Mouse (Mus musculus) forebrain, embryonic 13.5 days (tissue): ENCODE results near the gene Hexim2. TPM values are rescaled to one million over a fixed set of nuclear protein-coding genes. Genes with fewer than 3 reads are reported as not detected.

Experiments
- ATAC-seq: fragments of 200-750 bp; cut with Nextera tagmentation; 2 replicates; pipeline ENCODE4 v1.8.0; 2017
- H3K27ac ChIP-seq: fragments of 300-500 bp; sonication (generic); 2 replicates; pipeline ENCODE4 v1.5.1; 2015; ENCODE audit warnings: inconsistent platforms, mild to moderate bottlenecking, moderate library complexity
- H3K27me3 ChIP-seq: fragments of 300-500 bp; sonication (generic); 2 replicates; pipeline ENCODE4 v1.6.1; 2015; ENCODE audit warnings: mild to moderate bottlenecking, inconsistent platforms
- H3K36me3 ChIP-seq: fragments of 300-500 bp; sonication (generic); 2 replicates; pipeline ENCODE4 v1.6.1; 2015; ENCODE audit warnings: mild to moderate bottlenecking, inconsistent platforms; ENCODE audit not compliant: poor library complexity, severe bottlenecking
- H3K4me1 ChIP-seq: fragments of 300-500 bp; sonication (generic); 2 replicates; pipeline ENCODE4 v1.6.1; 2015; ENCODE audit warnings: inconsistent platforms
- H3K4me2 ChIP-seq: fragments of 300-500 bp; sonication (generic); 2 replicates; pipeline ENCODE4 v1.6.1; 2015; ENCODE audit warnings: inconsistent platforms, mild to moderate bottlenecking, moderate library complexity
- H3K4me3 ChIP-seq: fragments of 300-500 bp; sonication (generic); 2 replicates; pipeline ENCODE4 v1.5.1; 2015; ENCODE audit warnings: mild to moderate bottlenecking, inconsistent platforms
- H3K9ac ChIP-seq: fragments of 300-500 bp; sonication (generic); 2 replicates; pipeline ENCODE4 v1.6.1; 2015; ENCODE audit warnings: mild to moderate bottlenecking, inconsistent platforms
- H3K9me3 ChIP-seq: fragments of 300-500 bp; sonication (generic); replicated peaks from 2 replicates; pipeline ENCODE4 v1.6.1; 2016; ENCODE audit warnings: inconsistent platforms
- WGBS: fragments of 180-500 bp; shearing (Covaris S2); methylation state at CpG from one replicate; pipeline ENCODE4 v1.1.7; 2015; 5-methylcytosine and 5-hydroxymethylcytosine counted together
- polyA plus RNA-seq: library from polyadenylated mRNA; unstranded; fragments of >200 nt; fragmentation: Nextera tagmentation; extraction: Ambion mirVana; gene quantifications from 2 replicates; pipeline ENCODE4 v1.2.1, GENCODE M21; 2015

Gene Hexim2
- polyA plus RNA-seq, 1 experiment from 2014 or later = 13.4 TPM

DNA sequence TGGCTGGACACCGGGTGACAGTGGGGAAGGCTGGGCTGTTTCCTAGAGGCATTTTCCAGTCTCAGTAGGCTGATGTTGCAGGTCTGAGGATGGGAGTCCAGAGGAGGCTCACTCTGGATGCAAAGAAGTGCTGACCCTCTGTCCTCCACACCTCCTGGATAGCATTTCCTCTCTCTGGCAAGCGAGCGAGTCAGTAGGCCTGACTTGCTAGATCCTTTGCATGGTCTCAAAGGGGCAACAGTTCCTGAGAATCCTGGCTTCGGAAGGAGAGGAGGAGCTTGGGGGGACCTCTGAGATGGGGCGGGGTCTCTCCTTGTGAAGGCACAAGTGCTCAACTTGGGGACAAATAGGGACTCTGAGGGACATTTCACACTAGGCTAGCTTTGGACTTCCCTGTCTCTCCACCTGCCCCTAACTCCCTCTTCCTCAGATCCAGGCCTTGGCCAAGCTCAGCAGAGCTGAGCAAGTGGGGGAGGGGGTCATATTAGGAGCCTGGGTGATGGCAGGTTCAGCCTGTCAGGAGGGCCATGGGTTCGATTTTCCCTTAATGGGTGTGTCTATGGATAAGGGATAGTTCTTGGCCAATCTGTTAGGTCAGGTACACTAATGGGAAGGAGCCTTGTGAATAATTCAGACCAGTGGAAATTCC is 40.3 kb downstream of the Hexim2 start:
- Histone ChIP-seq H3K9ac (no peak overlapping the region), H3K9me3 (no peaks in the 10 kb centered on the region), H3K4me3 (no peak overlapping the region), H3K4me1 (peaks cover 13% of the 10 kb centered on the region), H3K27me3 (peaks cover 55% of the 10 kb centered on the region), H3K36me3 (no peaks in the 10 kb centered on the region), H3K4me2 (no peak overlapping the region), H3K27ac (no peak overlapping the region)
- 62% methylated on average over 6 of the region's 6 CpGs for WGBS
- no peak for ATAC-seq

DNA sequence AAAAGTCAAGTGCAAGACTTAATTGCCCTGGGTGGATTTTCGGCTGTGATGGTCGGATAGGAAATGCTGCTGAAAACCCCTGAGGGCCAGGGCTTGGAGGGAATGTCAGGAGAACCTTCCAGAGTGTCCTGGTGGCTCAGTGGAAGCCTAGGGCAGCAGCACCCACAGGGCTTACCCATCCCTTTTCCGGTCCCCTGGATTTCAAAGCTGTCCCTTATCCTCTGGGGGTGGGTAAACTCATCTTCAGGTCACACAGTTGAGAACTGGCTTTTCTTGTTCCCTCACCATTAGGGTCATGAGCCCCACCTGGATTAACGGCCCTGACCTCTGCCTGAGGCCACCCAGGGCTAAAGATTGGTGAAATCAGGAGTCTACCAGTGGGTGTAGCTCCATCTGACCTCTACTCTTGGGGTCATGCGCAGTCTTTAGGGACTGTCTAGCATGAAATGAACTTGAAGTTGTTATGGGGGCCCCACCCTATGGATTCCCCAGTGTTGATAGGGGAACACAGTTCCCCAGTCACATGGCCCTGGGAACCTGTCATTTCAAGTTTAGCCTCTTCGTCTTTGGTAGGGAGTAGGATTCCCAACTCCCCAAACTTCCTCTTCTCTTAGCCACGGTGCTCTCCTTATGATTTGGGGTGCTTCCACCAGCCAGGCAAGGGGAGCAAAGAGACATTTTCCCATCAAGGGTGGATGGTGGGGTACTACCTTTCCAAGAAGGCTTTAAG is 41.0 kb downstream of the Hexim2 start:
- Histone ChIP-seq H3K4me3 (no peak overlapping the region), H3K27ac (no peak overlapping the region), H3K4me1 (peaks cover 13% of the 10 kb centered on the region), H3K36me3 (no peaks in the 10 kb centered on the region), H3K27me3 (peaks cover 52% of the 10 kb centered on the region), H3K4me2 (no peak overlapping the region), H3K9ac (no peak overlapping the region), H3K9me3 (no peaks in the 10 kb centered on the region)
- WGBS = 83% methylated on average over 7 of the region's 7 CpGs
- no peak for ATAC-seq

DNA sequence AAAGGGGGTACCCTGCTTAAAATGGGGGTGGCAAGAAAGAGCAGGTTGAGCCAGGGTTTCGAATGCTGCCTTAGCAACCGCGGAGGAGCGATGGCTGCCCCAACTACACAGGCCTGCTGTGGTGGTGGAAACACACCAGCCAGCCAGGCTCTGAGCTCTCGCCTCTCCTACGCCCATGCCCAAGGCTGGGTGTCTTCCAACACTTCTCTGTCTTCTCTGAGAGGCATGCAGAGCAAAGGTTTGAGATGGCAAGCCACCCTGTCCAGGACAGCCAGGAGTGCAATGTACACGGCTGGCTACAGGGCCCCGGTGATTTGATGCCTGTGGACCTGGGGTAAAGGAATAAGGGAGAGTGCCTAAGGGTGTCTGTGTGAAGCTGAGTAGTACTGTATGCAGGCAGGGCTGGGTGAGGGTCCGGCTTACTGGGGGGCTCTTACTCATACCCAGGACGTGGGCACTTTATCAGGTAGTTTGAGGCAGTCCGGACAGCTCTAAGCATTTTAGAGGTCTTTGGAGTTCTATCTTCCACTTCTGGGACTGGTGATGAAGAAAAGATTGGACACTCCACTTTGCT is 41.6 kb downstream of the Hexim2 start:
- 93% methylated on average over 11 of the region's 11 CpGs for WGBS
- H3K36me3 ChIP-seq = no peaks in the 10 kb centered on the region
- no peak overlapping the region for H3K4me2 ChIP-seq
- H3K9ac ChIP-seq = no peak overlapping the region
- H3K27ac ChIP-seq = no peak overlapping the region
- no peak for ATAC-seq
- H3K4me3 ChIP-seq = no peak overlapping the region
- no peaks in the 10 kb centered on the region for H3K9me3 ChIP-seq
- H3K4me1 ChIP-seq = peaks cover 13% of the 10 kb centered on the region
- H3K27me3 ChIP-seq = peaks cover 50% of the 10 kb centered on the region

DNA sequence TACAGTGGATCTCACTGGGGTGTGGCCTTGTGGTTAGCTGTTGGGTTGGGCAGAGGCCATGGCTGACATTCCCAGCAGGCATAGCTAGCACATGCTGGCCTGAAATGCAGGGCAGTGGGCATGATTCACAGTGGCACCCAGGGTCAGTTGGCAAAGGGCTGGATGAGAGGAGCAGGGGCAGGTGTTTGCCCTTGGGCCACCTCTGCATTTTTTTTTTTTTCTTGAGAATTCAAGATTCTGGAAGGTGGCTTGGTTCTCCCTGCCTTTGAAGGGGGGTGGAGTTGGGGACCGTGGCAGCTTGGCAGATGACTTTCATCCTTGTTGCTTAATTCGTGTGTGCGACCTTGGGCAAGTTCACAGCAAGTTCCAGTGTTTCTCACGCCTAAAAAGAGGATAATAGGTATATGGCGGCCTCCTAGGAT is 42.2 kb downstream of the Hexim2 start:
- H3K9me3 ChIP-seq = no peaks in the 10 kb centered on the region
- no peak overlapping the region for H3K27ac ChIP-seq
- ATAC-seq = no peak
- peaks cover 13% of the 10 kb centered on the region for H3K4me1 ChIP-seq
- no peaks in the 10 kb centered on the region for H3K36me3 ChIP-seq
- 83% methylated on average over 5 of the region's 5 CpGs for WGBS
- no peak overlapping the region for H3K4me3 ChIP-seq
- no peak overlapping the region for H3K4me2 ChIP-seq
- no peak overlapping the region for H3K9ac ChIP-seq
- H3K27me3 ChIP-seq = peaks cover 48% of the 10 kb centered on the region

DNA sequence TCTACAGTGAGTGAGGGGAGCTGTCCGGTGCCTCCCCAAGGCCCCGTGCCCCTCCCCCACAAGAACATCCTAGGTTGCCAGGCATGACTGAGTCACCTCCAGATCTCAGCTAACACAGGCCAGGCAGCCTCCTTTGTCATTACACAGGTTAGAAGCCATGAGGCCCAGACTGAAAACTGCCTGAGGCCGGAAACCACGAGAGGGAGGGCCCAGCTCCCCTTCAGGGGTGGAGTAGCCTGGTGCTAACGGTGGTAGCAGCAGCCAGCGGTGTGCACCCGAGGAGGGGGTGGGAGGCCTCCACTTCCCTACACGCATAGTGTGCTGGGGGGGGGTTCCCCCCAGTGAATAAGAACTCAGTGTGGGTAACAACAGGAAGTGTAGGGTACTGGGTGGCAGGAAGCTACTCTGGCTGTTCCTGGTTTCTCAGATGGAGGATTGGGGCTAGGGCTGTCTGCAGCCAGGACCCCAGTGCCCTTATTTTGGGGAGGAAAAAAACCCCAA is 42.7 kb downstream of the Hexim2 start:
- no peak for ATAC-seq
- no peak overlapping the region for H3K4me2 ChIP-seq
- WGBS = 50% methylated on average over 8 of the region's 8 CpGs
- H3K27me3 ChIP-seq = peaks cover 42% of the 10 kb centered on the region
- no peaks in the 10 kb centered on the region for H3K36me3 ChIP-seq
- H3K9me3 ChIP-seq = no peaks in the 10 kb centered on the region
- H3K9ac ChIP-seq = no peak overlapping the region
- H3K4me3 ChIP-seq = no peak overlapping the region
- H3K4me1 ChIP-seq = peaks cover 13% of the 10 kb centered on the region
- H3K27ac ChIP-seq = no peak overlapping the region

DNA sequence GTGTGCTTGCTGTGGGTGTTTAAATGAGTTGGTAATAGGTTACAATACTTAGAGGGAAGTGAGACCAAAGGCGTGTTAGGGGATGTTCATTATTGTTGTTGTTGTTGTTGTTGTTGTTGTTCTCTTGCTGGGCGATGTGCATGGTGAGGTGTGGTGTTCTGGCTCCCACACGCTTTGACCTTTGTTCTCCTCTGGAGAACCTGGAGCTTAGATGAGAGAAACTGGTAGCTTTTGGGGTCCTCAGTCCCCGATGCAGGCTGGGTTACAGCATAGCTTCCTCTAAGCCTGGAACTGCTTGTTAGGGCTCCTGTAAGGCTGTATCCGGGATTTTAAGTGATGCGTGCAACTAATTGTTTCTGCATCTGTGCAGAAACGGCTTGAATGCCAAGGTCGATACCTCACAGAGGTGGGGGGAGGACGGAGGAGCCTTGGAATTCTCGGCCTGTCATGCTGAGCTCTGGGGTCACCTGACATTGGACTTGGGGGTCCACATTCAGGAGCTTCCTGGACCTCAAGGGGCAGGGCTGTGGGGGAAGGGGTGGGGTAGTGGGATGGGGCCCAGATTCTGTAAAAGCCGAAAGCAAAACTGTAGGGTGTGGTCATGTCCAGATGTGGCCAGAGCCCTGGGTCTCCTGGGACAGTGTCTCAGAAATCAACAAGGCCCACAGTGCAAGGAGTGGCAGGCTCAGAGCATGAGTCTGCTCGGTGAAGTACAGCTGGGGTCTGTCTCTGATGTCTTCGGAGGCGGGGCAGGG is 43.6 kb downstream of the Hexim2 start:
- WGBS = 78% methylated on average over 14 of the region's 14 CpGs

DNA sequence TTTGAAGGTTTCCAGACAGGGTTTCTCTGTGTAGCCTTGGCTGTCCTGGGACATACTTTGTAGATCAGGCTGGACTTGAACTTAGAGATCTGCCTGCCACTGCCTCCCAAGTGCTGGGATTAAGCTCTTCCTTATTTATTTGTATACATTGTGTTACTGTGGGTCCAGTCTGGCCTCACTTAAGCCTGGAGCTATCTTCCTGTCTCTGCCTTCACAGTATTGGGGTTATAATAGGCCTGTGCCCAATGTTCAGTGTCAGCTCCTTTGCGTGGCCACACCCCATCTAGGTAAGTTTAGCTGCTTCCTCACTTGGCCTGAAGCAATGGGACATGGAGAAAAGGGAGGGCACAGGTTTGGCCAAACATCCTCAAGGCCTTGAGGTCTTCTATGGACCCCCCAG is 44.3 kb downstream of the Hexim2 start:
- H3K36me3 ChIP-seq = no peaks in the 10 kb centered on the region
- ATAC-seq = no peak
- H3K4me1 ChIP-seq = no peaks in the 10 kb centered on the region
- WGBS = 85% methylated on average over 1 of the region's 1 CpGs
- peaks cover 27% of the 10 kb centered on the region for H3K27me3 ChIP-seq
- H3K4me2 ChIP-seq = no peak overlapping the region
- no peaks in the 10 kb centered on the region for H3K9me3 ChIP-seq
- no peak overlapping the region for H3K9ac ChIP-seq
- no peak overlapping the region for H3K27ac ChIP-seq
- H3K4me3 ChIP-seq = no peak overlapping the region

More for the DNA sequence above, 43.6 kb downstream of the Hexim2 start:
- Histone ChIP-seq H3K4me2 (no peak overlapping the region), H3K36me3 (no peaks in the 10 kb centered on the region), H3K4me3 (no peak overlapping the region), H3K4me1 (peaks cover 6% of the 10 kb centered on the region; the same call in 1 of the 2 replicates), H3K27ac (no peak overlapping the region), H3K27me3 (peaks cover 33% of the 10 kb centered on the region), H3K9ac (no peak overlapping the region), H3K9me3 (no peaks in the 10 kb centered on the region)
- no peak for ATAC-seq

DNA sequence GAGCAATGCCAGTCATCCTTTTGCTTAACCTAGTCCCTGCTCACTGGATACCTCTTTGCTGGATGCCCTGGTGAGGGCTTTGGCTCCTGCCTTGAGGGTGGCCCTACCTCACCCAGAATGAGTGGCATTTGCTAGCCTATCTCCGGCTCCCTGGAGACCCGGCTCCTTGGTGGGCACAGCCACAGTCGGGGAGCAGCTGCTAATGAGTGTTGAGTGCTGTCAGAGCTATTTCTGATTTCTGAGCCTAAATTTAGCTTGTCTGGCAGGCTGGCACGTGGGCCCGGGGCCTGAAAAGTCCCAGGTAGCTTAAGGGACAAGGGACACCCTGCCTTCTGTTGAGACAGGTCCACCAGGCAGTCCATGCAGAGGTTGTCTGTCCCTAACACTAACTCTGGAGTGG is 45.0 kb downstream of the Hexim2 start:
- Histone ChIP-seq H3K27me3 (peaks cover 20% of the 10 kb centered on the region), H3K4me3 (no peak overlapping the region), H3K36me3 (no peaks in the 10 kb centered on the region), H3K27ac (no peak overlapping the region), H3K9ac (no peak overlapping the region), H3K4me2 (no peak overlapping the region), H3K4me1 (no peaks in the 10 kb centered on the region), H3K9me3 (no peaks in the 10 kb centered on the region)
- ATAC-seq = no peak
- 75% methylated on average over 5 of the region's 5 CpGs for WGBS

DNA sequence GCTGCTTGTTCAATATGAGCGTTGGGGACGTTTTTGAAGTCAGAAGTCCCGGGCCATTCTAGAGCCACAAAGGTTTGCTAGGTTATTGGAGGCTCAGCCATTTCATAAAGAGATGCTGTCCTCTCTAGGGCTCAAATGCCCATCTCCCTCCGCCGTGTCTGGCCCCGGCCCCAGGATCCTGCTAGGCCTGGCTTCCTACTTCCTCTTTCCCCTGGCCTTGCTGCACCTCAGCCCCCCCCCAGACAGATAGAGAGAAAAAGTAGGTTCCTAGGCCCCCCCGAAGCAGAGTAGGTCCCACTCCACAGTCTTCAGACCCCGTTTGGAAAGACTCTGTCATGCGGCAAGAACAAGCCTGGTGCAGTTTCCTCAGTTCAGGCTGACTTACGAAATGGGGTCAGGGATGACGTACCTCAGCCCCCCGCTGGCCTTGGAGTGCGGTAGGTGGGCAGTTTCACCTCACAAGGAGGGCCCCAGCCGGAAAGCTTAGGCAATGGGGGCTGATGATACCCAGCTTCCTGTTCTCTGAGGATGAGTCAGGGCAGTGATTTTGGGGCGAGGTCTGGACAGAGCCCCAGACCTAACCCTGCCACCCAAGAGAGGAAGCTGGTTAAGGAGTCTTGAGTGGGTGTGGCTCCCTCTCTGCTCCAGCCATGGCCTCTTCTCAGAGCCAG is 45.7 kb downstream of the Hexim2 start:
- H3K9ac ChIP-seq = no peak overlapping the region
- WGBS = 80% methylated on average over 15 of the region's 15 CpGs
- H3K4me1 ChIP-seq = no peaks in the 10 kb centered on the region
- no peak overlapping the region for H3K4me2 ChIP-seq
- no peak for ATAC-seq
- no peaks in the 10 kb centered on the region for H3K36me3 ChIP-seq
- H3K9me3 ChIP-seq = no peaks in the 10 kb centered on the region
- no peak overlapping the region for H3K27ac ChIP-seq
- no peak overlapping the region for H3K4me3 ChIP-seq
- peaks cover 15% of the 10 kb centered on the region for H3K27me3 ChIP-seq

DNA sequence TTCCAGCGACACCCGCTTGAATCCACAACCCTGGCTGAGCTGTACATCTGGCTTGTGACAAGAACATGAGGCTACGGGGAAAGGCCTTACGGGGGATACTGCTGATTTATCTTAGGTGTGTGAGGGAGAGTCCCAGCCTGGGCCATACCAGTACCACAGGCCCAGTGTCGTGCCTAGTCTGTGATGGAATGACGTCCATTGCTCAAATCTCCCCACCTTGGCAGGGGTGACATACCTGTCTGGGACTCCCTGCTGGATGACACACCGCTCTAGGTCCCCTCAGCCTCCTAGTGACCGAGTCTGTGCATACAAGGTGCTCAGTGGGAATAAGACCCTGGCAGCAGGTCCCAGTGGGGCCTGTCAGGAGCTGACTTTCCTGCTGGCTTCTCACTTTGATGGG is 46.5 kb downstream of the Hexim2 start:
- Histone ChIP-seq H3K4me2 (no peak overlapping the region), H3K36me3 (no peaks in the 10 kb centered on the region), H3K9ac (no peak overlapping the region), H3K27me3 (peaks cover 9% of the 10 kb centered on the region), H3K9me3 (no peaks in the 10 kb centered on the region), H3K27ac (no peak overlapping the region), H3K4me3 (no peak overlapping the region), H3K4me1 (no peaks in the 10 kb centered on the region)
- no peak for ATAC-seq
- 88% methylated on average over 8 of the region's 8 CpGs for WGBS

DNA sequence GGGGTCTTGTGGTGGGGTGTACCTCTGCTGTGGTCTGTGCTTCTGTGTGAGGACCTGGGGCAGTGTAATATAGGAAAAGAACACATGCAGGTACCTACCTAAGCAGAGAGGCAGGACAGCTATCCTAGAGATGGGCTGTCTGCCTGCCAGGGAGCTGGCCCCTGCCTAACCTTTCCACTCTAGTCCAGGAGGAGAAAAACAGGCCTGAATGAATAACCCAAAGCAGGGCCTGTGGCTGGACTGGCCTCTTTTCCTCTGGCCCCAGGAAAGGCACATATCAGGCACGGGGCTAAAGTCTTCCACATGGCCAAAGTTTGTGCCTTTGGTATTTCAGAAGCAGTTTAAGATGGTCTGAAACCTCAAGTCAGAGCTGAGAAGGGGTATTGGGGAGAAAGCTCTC is 48.2 kb downstream of the Hexim2 start:
- H3K4me3 ChIP-seq = no peak overlapping the region
- no peak overlapping the region for H3K27ac ChIP-seq
- no peak overlapping the region for H3K9ac ChIP-seq
- H3K9me3 ChIP-seq = no peaks in the 10 kb centered on the region
- H3K27me3 ChIP-seq = peaks cover 6% of the 10 kb centered on the region
- no peak overlapping the region for H3K4me2 ChIP-seq
- H3K36me3 ChIP-seq = no peaks in the 10 kb centered on the region
- no peaks in the 10 kb centered on the region for H3K4me1 ChIP-seq
- whole genome bisulfite sequencing = 71% methylated on average over 1 of the region's 1 CpGs
- ATAC-seq = no peak
